Mouse (Mus musculus): ENCODE data around the gene Gmeb2.
A peak's percentile ranks its signal among the peaks of the same experiment; 100 is the strongest.

Gmeb2 gene

GRCm38 (mm10) chr2:181274639-181275038, 13.2 kb downstream of the Gmeb2 start:
- DNase-seq (ENCODE audit: low spot score in 2 of 2), result no peak

- no peak for DNase-seq (ENCODE audit: low spot score in 2 of 2)
These were observed 14.0 kb downstream of the Gmeb2 start for GRCm38 (mm10) chr2:181273829-181274228.

- DNase-seq (ENCODE audit: low spot score in 2 of 2), result no peak
These were observed 15.7 kb downstream of the Gmeb2 start for GRCm38 (mm10) chr2:181272092-181272491.

- no peak for DNase-seq (ENCODE audit: low spot score in 2 of 2)
These were observed 21.0 kb downstream of the Gmeb2 start for GRCm38 (mm10) chr2:181266839-181267238.

GRCm38 (mm10) chr2:181253248-181253647, 34.6 kb downstream of the Gmeb2 start:
- DNase-seq (ENCODE audit: low spot score in 2 of 2), result no peak

DNA sequence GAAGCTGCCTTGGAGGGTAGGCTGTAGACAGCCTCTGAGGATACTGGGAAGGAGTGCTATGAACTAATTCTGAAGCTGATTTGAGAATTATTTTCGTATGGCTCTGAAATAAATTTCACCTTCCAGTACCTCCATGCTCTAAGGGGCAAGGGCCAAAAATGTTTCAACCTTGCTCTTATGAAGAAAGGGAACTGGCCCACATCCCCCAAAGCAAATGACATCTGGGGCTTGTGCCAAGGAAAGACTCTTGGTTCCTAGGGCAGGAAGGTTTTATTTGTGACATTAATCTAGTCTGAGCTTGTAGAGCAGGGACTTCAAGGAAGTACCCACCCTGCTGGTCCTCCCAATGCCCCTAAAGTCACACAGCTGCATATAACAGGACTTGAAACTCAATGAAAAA, 36.0 kb downstream of the Gmeb2 start:
- DNase-seq (ENCODE audit: low spot score in 2 of 2), result no peak

GRCm38 (mm10) chr2:181249217-181249616, 38.6 kb downstream of the Gmeb2 start:
- DNase-seq (ENCODE audit: low spot score in 2 of 2), result no peak

GRCm38 (mm10) chr2:181245031-181245430, 42.8 kb downstream of the Gmeb2 start:
- DNase-seq (ENCODE audit: low spot score in 2 of 2), result no peak

GRCm38 (mm10) chr2:181243706-181244394, 44.0 kb downstream of the Gmeb2 start:
- DNase-seq (ENCODE audit: low spot score in 2 of 2), result peak; percentile 52 to 65

- no peak for DNase-seq (ENCODE audit: low spot score in 2 of 2)
These were observed 45.5 kb downstream of the Gmeb2 start for GRCm38 (mm10) chr2:181242314-181242665.

GRCm38 (mm10) chr2:181241602-181242313, 46.1 kb downstream of the Gmeb2 start, which contains the start of gene Helz2:
Gene Helz2, minus strand, starts transcription at chr2:181242027.
- DNase-seq (ENCODE audit: low spot score in 2 of 2), result peak; percentile 72 to 76

- no peak for DNase-seq (ENCODE audit: low spot score in 2 of 2)
These were observed 46.9 kb downstream of the Gmeb2 start for GRCm38 (mm10) chr2:181240806-181241440.

DNA sequence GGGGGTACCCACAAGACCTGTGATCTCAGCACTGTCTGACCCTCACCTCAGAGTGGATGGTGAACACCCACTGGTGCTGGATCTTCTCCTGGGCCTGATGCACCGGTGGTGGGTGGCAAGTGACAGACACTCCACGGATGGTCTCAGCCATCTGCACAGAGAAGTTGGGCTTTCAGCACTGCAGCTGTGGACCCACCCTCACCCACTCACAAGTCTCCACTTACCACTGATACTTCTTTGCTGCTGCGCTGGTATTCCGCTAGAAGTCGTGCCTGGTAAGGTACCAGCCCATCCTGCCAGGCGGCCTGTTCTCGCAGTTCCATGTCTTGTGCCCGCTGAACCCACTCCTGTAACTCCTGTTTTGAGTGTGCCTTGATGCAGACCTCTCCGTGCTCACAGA, 48.6 kb downstream of the Gmeb2 start:
- DNase-seq (ENCODE audit: low spot score in 2 of 2), result no peak

DNA sequence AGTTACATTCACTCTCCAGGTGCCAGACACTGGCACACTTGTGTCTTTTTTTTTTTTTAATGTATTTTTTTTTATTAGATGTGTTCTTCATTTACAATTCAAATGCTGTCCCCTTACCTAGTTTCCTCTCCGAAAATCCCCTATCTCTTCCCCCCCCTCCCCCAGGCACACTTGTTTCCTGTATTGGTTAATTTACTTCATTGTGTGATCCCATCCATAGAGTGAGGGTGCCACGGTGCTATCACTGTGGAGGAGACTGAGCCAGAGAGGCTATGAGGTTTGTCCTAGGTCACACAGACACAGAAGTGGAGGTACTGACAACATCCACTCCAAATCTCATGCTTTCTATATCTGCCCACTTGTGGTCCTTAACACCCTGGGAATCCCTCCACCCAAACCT, 49.0 kb downstream of the Gmeb2 start:
- peak; percentile 45 to 60 for DNase-seq (ENCODE audit: low spot score in 2 of 2)

- no peak for DNase-seq (ENCODE audit: low spot score in 2 of 2)
These were observed 49.7 kb downstream of the Gmeb2 start for GRCm38 (mm10) chr2:181238091-181238610.

DNA sequence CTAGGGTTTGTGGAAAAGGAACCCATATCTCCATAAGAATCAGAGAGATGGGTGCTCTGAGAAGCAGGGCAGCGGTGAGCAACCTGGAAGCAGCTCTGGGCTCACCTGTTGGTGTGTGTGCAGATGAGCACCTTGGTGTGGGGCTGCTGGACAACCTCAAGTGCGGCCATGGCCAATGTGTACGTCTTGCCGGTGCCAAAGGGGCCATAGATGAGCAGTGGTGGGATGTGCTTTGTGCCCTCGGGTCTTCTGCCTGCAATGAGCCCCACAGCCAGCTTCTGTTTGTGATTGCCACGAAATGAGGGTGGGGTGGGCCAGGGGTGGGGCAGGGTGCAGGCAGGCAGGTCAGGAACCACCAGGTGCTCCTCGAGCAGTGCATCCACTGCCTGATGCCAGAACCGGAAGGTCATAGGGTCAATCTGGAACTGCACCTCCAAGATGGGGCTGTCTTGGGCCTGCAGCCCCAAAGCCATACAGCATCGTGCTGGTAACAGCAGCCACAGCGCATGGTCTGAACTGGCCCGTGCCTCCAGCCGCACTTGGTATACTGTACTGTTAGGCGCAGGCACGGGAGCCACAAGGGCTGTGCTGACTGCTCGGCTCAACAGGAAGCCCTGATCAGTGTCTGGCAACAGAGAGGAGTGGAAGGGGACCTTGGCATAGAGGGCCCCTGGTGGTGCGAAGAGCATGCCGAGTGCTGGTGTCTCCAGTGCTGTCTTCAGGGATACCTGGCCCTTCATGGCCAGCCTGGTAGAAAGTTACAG, 50.4 kb downstream of the Gmeb2 start:
- DNase-seq (ENCODE audit: low spot score in 2 of 2), result no peak

- DNase-seq (ENCODE audit: low spot score in 2 of 2), result no peak
These were observed 51.9 kb downstream of the Gmeb2 start for GRCm38 (mm10) chr2:181235681-181236566.

DNA sequence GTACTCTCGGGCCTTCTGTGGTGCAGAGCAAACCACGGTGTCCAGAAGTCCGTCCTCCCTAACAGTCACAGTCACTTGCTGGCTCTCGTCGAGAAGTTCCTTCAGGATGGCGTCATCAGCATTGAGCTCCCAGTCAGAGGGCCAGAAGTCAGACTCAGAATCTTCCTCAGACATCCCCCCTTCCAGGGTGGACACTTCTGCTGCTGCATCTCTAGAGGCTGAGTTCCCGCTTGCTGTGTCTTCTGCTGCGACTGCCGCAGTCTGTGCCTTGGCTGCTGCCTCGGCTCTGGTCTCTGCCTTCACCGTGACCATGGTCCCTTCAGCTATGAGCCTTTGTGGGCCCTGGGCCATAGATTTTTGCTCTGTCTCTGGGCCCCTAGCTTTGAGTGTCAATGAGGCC, 53.2 kb downstream of the Gmeb2 start:
- no peak for DNase-seq (ENCODE audit: low spot score in 2 of 2)

DNA sequence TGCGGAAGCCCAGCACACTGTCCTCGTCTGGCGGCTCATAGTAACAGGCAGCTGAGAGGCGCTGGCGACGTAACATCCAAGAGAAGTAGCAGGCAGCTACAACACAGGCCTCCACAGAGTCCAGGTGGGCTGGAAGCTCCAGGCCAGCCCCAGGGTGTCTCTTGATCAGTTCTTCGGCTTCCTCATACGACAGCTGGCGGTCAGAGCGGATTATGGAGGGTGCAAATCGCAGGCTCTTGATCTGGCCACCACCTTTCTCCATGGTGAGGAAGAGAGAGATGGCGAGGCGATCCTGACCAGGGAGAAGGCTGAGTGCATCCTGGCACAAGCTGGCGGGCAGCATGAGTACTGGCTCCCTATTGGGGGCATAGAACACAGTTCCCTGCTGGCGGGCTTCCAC, 54.4 kb downstream of the Gmeb2 start:
- no peak for DNase-seq (ENCODE audit: low spot score in 2 of 2)

GRCm38 (mm10) chr2:181231171-181231570, 56.7 kb downstream of the Gmeb2 start:
- DNase-seq (ENCODE audit: low spot score in 2 of 2), result no peak

GRCm38 (mm10) chr2:181228335-181228734, 59.5 kb downstream of the Gmeb2 start:
- DNase-seq (ENCODE audit: low spot score in 2 of 2), result no peak

All from spleen, postnatal 36 days (tissue).